Comparison of ENCODE assay signal across 16 mouse cellular contexts in the genomic region with DNA sequence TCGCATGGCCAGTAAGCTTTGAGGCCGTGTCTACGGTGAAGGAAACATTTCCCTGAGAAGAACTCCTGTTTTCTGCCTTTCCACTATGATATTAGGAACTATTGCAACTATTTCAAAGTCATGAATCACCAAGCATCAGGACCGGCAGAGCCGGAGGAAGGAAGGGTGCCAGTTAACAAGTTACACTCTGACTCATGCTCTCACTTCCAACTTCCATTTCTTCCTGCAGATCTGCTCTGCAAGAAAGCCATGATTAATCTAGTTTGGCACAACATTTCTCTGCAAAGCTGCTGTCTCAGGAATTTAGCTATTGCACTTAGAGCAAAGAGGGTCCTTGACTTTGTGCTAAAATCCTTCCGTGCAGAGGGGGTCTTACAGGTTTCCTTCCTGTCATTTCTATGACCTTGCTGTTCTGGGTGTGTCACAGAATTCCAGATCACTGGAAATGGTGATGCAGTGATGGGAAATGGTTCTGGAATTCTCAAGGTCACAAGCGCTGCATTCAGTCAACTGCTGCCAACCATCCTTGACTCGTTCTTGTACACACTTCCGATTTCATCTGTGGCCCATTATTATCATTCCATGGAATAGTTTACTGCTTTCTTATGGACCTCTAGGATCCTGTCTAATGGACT. TPM values are rescaled to one million over a fixed set of nuclear protein-coding genes. Genes with fewer than 3 reads are reported as not detected.
DNase-seq lines count a peak whose midpoint lies in the region; ATAC-seq and TF ChIP-seq lines count a peak whose summit lies in the region.
"Had no signal": no experiment of that assay in that cellular context is flagged by ENCODE, and none has a peak within 500 bp of the region (broad histone marks: within the 10 kb centered on the region; RNA-seq: fewer than 3 reads in every experiment).

No protein-coding gene starts in this region.

- no peak for TF ChIP-seq EP300 in lung, postnatal 0 days (IDR thresholded peaks at IDR 0.05)
- TF ChIP-seq EP300 in stomach, postnatal 0 days (optimal IDR thresholded peaks at IDR 0.05) = no peak

- H3K27me3 ChIP-seq in lung, postnatal 0 days (replicated peaks; ENCODE audit: insufficient read depth, low read length) = no peaks in the 10 kb centered on the region
- no peaks in the 10 kb centered on the region; the same call in 1 of the 2 replicates for H3K27me3 ChIP-seq in liver, embryonic 12.5 days (replicated peaks)
- H3K27me3 ChIP-seq in stomach, postnatal 0 days (ENCODE audit: control insufficient read depth, insufficient read depth, low read length) = no peaks in the 10 kb centered on the region
- H3K27me3 ChIP-seq: embryonic facial prominence, embryonic 15.5 days; midbrain, embryonic 13.5 days had no signal

- H3K27ac ChIP-seq in lung, postnatal 0 days (ENCODE audit: low read length) = no peak overlapping the region
- peak overlapping the region; percentile 5; the same call in 1 of the 2 replicates for H3K27ac ChIP-seq in liver, embryonic 12.5 days
- no peak overlapping the region for H3K27ac ChIP-seq in stomach, postnatal 0 days (replicated peaks)
- H3K27ac ChIP-seq: embryonic facial prominence, embryonic 15.5 days; hindbrain, embryonic 10.5 days; limb, embryonic 10.5 days; midbrain, embryonic 13.5 days had no signal

- no peaks in the 10 kb centered on the region for H3K9me3 ChIP-seq in lung, postnatal 0 days (ENCODE audit: low read length)
- H3K9me3 ChIP-seq in liver, embryonic 12.5 days (replicated peaks) = no peaks in the 10 kb centered on the region
- no peaks in the 10 kb centered on the region for H3K9me3 ChIP-seq in stomach, postnatal 0 days (ENCODE audit: control insufficient read depth, low read length)
- H3K9me3 ChIP-seq: embryonic facial prominence, embryonic 15.5 days; hindbrain, embryonic 10.5 days; limb, embryonic 10.5 days; midbrain, embryonic 13.5 days had no signal

- DNase-seq in adrenal gland, postnatal 10 days = peak; percentile 23
- DNase-seq in adrenal gland, adult 18-20 months (ENCODE audit: low spot score in 2 of 2) = no peak
- DNase-seq in lung, postnatal 0 days (ENCODE audit: low spot score) = peak; percentile 68
- DNase-seq in lung, postnatal 14 days = no peak
- DNase-seq in stomach, postnatal 0 days (ENCODE audit: low spot score) = no peak
- no peak for DNase-seq in spleen, postnatal 36 days (ENCODE audit: low spot score in 2 of 2)
- no peak for DNase-seq in cerebellum, adult 8-10 months
- DNase-seq: cerebellum, postnatal 14 days; gastrocnemius, postnatal 25 days; kidney, postnatal 10 days had no signal

- ATAC-seq in lung, postnatal 0 days = peak; percentile 48; the same call in 1 of the 2 replicates
- no peak for ATAC-seq in liver, embryonic 12.5 days
- peak; percentile 56; the same call in 1 of the 2 replicates for ATAC-seq in stomach, postnatal 0 days (ENCODE audit: low FRiP score, low TSS enrichment)
- ATAC-seq: midbrain, embryonic 13.5 days had no signal

- no peaks in the 10 kb centered on the region for H3K4me1 ChIP-seq in lung, postnatal 0 days (ENCODE audit: insufficient read depth, low read depth, low read length)
- no peaks in the 10 kb centered on the region for H3K4me1 ChIP-seq in liver, embryonic 12.5 days
- H3K4me1 ChIP-seq in stomach, postnatal 0 days (replicated peaks; ENCODE audit: control insufficient read depth, insufficient read depth) = no peaks in the 10 kb centered on the region
- H3K4me1 ChIP-seq: embryonic facial prominence, embryonic 15.5 days; hindbrain, embryonic 10.5 days; limb, embryonic 10.5 days; midbrain, embryonic 13.5 days had no signal

- no peak overlapping the region for H3K4me2 ChIP-seq in lung, postnatal 0 days (replicated peaks; ENCODE audit: low read depth, low read length)
- no peak overlapping the region for H3K4me2 ChIP-seq in liver, embryonic 12.5 days
- H3K4me2 ChIP-seq in stomach, postnatal 0 days (replicated peaks; ENCODE audit: low read depth) = no peak overlapping the region
- H3K4me2 ChIP-seq: embryonic facial prominence, embryonic 15.5 days; midbrain, embryonic 13.5 days had no signal

- H3K9ac ChIP-seq in lung, postnatal 0 days (replicated peaks; ENCODE audit: low read depth) = no peak overlapping the region
- no peak overlapping the region for H3K9ac ChIP-seq in liver, embryonic 12.5 days
- H3K9ac ChIP-seq in stomach, postnatal 0 days (ENCODE audit: low read length) = no peak overlapping the region
- H3K9ac ChIP-seq: embryonic facial prominence, embryonic 15.5 days; midbrain, embryonic 13.5 days had no signal

- TF ChIP-seq CTCF in lung, postnatal 0 days (IDR thresholded peaks at IDR 0.05) = no peak
- no peak for TF ChIP-seq CTCF in stomach, postnatal 0 days (IDR thresholded peaks at IDR 0.05; ENCODE audit: low read depth)

- no peaks in the 10 kb centered on the region for H3K36me3 ChIP-seq in lung, postnatal 0 days (ENCODE audit: insufficient read depth, low read length)
- no peaks in the 10 kb centered on the region for H3K36me3 ChIP-seq in liver, embryonic 12.5 days
- no peaks in the 10 kb centered on the region for H3K36me3 ChIP-seq in stomach, postnatal 0 days (ENCODE audit: control insufficient read depth, insufficient read depth, low read length)
- H3K36me3 ChIP-seq: embryonic facial prominence, embryonic 15.5 days; hindbrain, embryonic 10.5 days; limb, embryonic 10.5 days; midbrain, embryonic 13.5 days had no signal

- no peak overlapping the region for H3K4me3 ChIP-seq in lung, postnatal 0 days (ENCODE audit: low read depth, low read length)
- no peak overlapping the region for H3K4me3 ChIP-seq in liver, embryonic 12.5 days
- no peak overlapping the region for H3K4me3 ChIP-seq in stomach, postnatal 0 days (ENCODE audit: low read depth, low read length)
- H3K4me3 ChIP-seq: embryonic facial prominence, embryonic 15.5 days; hindbrain, embryonic 10.5 days; limb, embryonic 10.5 days; midbrain, embryonic 13.5 days had no signal

- WGBS in lung, postnatal 0 days = 55% methylated on average over 9 of the region's 9 CpGs
- 69% methylated on average over 9 of the region's 9 CpGs for WGBS in liver, embryonic 12.5 days (ENCODE audit: insufficient replicate concordance)
- WGBS in stomach, postnatal 0 days = 66% methylated on average over 9 of the region's 9 CpGs

RNA-seq across cellular contexts. Expression of a gene that starts 8.9 kb away (rescaled TPM):
- 100 to 1,000 TPM; 149 to 152 TPM for total RNA-seq in adrenal gland, postnatal 10 days (2021)
- total RNA-seq in adrenal gland, adult 18-20 months (2021) = 100 to 1,000 TPM; 173 to 246 TPM
- 18.5 and 20.8 TPM in 2 replicates for polyA plus RNA-seq in lung, postnatal 0 days (2015; fragmentation: Nextera tagmentation; extraction: Ambion mirVana)
- polyA plus RNA-seq in liver, embryonic 12.5 days (2016; fragmentation: Nextera tagmentation; extraction: Ambion mirVana) = 10.1 and 10.8 TPM in 2 replicates
- polyA plus RNA-seq in stomach, postnatal 0 days (2015; fragmentation: Nextera tagmentation; extraction: Ambion mirVana) = 11.0 and 11.1 TPM in 2 replicates

RNA-seq across cellular contexts. Expression of a gene that starts 30.8 kb away (rescaled TPM):
- 10 to 100 TPM; 19.9 to 31.3 TPM for total RNA-seq in adrenal gland, postnatal 10 days (2021)
- 1 to 10 TPM; 5.8 to 6.5 TPM for total RNA-seq in adrenal gland, adult 18-20 months (2021)
- polyA plus RNA-seq in lung, postnatal 0 days (2015; fragmentation: Nextera tagmentation; extraction: Ambion mirVana) = 24.1 and 24.7 TPM in 2 replicates
- 153 and 154 TPM in 2 replicates for polyA plus RNA-seq in liver, embryonic 12.5 days (2016; fragmentation: Nextera tagmentation; extraction: Ambion mirVana)
- polyA plus RNA-seq in stomach, postnatal 0 days (2015; fragmentation: Nextera tagmentation; extraction: Ambion mirVana) = 39.6 and 43.3 TPM in 2 replicates

RNA-seq across cellular contexts. Expression of a gene that starts 38.8 kb away (rescaled TPM):
- 100 to 1,000 TPM; 125 to 155 TPM for total RNA-seq in adrenal gland, postnatal 10 days (2021)
- total RNA-seq in adrenal gland, adult 18-20 months (2021) = 10 to 100 TPM; 67.1 to 80.5 TPM
- 87.2 and 92.5 TPM in 2 replicates for polyA plus RNA-seq in lung, postnatal 0 days (2015; fragmentation: Nextera tagmentation; extraction: Ambion mirVana)
- 61.2 and 66.4 TPM in 2 replicates for polyA plus RNA-seq in liver, embryonic 12.5 days (2016; fragmentation: Nextera tagmentation; extraction: Ambion mirVana)
- polyA plus RNA-seq in stomach, postnatal 0 days (2015; fragmentation: Nextera tagmentation; extraction: Ambion mirVana) = 111 and 117 TPM in 2 replicates

RNA-seq across cellular contexts. Expression of a gene that starts 39.0 kb away (rescaled TPM):
- 10 to 100 TPM; 23.1 to 31.6 TPM for total RNA-seq in adrenal gland, postnatal 10 days (2021)
- 10 to 100 TPM; 15.8 to 19.8 TPM for total RNA-seq in adrenal gland, adult 18-20 months (2021)
- polyA plus RNA-seq in lung, postnatal 0 days (2015; fragmentation: Nextera tagmentation; extraction: Ambion mirVana) = 20.8 and 21.2 TPM in 2 replicates
- 39.9 and 40.5 TPM in 2 replicates for polyA plus RNA-seq in liver, embryonic 12.5 days (2016; fragmentation: Nextera tagmentation; extraction: Ambion mirVana)
- polyA plus RNA-seq in stomach, postnatal 0 days (2015; fragmentation: Nextera tagmentation; extraction: Ambion mirVana) = 21.6 and 22.0 TPM in 2 replicates

RNA-seq across cellular contexts. Expression of a gene that starts 51.5 kb away (rescaled TPM):
- total RNA-seq in adrenal gland, postnatal 10 days (2021) = not detected
- total RNA-seq in adrenal gland, adult 18-20 months (2021) = not detected
- not detected in 2 replicates for polyA plus RNA-seq in lung, postnatal 0 days (2015; fragmentation: Nextera tagmentation; extraction: Ambion mirVana)
- 0.14 TPM in 1 of 2 replicates, not detected in the other for polyA plus RNA-seq in liver, embryonic 12.5 days (2016; fragmentation: Nextera tagmentation; extraction: Ambion mirVana)
- not detected in 2 replicates for polyA plus RNA-seq in stomach, postnatal 0 days (2015; fragmentation: Nextera tagmentation; extraction: Ambion mirVana)
- total RNA-seq: gastrocnemius, postnatal 25 days had no signal
- polyA plus RNA-seq: C2C12; embryonic facial prominence, embryonic 15.5 days; hindbrain, embryonic 10.5 days; limb, embryonic 10.5 days; midbrain, embryonic 13.5 days had no signal

Comparison
In these comparisons a context has a peak if more than half of its experiments do, and no peak if none do; other contexts are left out.
1. DNase-seq: peak in adrenal gland, postnatal 10 days (single experiment) and lung, postnatal 0 days (single experiment); none in adrenal gland, adult 18-20 months (0 of 2), lung, postnatal 14 days (single experiment), stomach, postnatal 0 days (single experiment), spleen, postnatal 36 days (0 of 2) and cerebellum, adult 8-10 months (single experiment).